Mouse (Mus musculus): Measurements from ENCODE around the gene Slc9b2.

The Slc9b2 gene

GRCm38 (mm10) chr3:135313727-135314126 is 6.2 kb downstream of the Slc9b2 start:
- DNase-seq, result no peak

DNA sequence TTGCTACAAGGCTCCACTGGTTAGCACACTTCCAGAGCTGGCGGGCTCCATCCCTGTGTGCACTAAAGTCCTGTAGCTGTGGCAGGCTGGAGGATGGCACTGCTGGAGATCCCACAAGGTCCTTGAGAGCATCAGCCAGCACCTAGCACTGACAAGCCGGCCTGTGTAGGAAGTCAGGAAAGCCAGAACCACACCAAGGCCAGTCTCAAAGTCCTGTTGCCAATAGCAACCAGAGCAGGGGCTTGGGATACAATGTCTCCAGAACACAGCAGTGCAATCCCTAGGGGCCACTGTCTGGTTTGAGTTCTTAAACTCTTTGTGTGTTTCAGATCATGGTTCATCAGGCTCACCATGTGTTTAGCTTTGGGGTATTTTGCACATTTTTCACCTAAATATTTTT is 7.3 kb downstream of the Slc9b2 start:
- no peak for DNase-seq

DNA sequence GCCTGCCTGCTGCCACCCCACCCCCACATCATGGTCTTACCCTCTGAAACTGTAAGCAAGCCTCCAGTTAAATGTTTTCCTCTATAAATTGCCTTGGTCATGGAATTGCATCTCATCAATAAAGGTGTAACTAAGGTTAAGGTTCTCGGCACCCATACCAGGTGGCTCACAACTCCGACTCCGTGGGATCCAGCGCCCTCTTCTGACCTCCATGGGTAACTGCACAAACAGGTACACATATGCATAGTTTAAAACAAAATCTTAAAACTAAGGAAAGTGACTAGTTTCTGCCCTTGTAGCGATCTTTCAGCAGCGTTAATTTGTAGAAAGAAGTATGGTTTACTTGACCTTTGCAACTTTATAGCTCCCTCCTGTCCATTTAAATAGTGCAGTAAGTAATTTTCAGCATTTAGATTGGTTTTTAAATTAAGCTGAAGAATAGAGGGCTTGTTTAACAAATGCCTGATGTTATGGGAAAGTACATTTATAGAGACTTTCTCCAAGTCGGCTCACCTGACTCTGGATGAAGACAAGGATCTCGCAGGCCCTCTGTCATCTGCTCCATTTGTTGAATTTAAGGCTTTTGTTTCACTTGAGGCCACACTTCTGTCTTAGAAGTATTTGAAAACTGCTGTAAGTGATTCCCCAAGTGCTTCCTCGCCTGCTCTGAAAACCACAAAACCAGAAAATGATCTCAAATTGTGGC is 8.4 kb downstream of the Slc9b2 start:
- DNase-seq, result no peak

DNA sequence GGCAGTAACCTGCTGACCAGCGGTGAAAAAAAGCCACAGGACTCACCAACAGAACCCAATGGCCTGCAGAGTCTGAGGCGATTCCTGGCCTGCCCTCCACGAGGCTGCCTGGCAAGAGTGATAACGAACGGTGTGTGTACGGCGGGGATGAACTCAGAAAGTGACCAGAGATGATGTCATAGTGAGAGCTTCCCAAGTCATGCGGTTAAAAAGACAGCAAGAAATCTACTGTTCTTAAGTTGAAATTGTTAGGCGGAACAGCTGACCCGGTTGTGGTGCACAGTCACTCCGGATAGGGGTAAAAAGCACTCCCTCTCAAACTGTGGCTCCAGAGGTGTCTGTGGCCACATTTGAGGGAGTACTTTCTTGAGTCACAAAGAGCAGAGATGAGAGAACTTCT is 10.8 kb downstream of the Slc9b2 start:
- DNase-seq, result no peak

GRCm38 (mm10) chr3:135324354-135324753 is 16.9 kb downstream of the Slc9b2 start:
- DNase-seq, result no peak

- DNase-seq, result no peak
Measured at GRCm38 (mm10) chr3:135327176-135327575, 19.7 kb downstream of the Slc9b2 start.

- DNase-seq, result no peak
Measured at GRCm38 (mm10) chr3:135327601-135328000, 20.1 kb downstream of the Slc9b2 start.

DNA sequence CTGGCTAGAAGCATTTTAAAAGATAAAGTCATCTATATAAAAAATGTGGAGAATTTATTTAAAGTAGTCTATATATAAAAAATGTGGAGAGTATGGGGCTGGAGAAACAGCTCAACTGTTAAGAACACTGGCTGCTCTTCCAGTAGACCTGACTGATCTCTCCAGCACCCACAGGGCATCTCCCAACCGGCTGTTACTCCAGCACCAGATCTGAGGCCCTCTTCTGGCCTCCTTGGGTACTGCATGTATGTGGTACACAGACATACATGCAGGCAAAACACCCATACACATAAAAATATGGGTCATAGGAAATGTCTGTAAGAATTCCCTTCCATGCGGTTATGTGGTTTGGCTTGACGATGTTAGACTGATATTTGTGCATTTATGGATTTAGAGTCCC is 21.1 kb downstream of the Slc9b2 start:
- peak; percentile 20 to 26 for DNase-seq

DNA sequence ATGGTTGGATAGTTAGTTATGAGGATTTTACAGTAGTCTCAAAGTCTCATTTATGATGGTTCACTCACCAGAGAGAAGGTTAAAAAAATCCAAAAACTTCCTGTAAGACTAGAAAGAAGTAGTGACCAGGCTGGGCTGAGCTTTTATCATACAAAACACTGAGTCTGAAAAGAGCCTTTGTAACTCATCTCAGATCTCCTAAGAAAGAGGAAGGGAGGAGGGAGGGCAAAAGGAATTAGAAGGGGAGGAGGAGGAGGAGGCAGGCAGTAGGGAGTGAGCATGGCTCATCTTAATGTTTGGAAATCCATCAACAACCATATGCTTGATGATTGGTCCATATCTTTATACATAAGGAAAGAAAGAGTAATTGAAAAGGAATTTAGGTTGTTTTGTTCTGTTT is 25.2 kb downstream of the Slc9b2 start:
- DNase-seq, result no peak

- no peak for DNase-seq
Measured at GRCm38 (mm10) chr3:135333763-135334162, 26.3 kb downstream of the Slc9b2 start.

DNA sequence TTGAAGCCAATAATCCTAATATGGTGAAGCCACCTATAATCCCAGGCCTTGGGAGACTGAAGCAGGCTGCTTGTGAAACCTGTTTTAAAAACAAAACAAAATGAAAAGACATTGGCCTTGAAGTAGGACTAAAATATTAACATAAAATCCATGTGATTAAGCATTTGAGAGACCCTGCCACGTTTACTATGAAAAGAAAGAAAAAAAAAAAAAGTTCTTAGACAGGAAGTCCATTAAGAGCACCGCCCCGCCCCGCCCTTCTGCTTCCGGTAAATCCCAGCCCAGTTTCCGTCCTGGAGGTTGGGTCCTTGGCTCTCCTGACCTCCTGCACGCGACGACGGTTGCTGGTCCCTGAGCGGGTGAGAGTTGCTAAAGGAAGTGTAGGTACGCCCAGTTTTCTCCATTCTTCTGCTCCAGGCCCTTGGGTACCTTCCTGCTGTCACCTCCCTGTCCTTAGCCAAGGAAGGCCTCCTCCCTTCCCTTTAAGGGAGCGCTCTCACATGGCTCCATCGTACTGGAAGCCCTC is 40.3 kb downstream of the Slc9b2 start, which contains the start of gene Slc9b1:
TSS of gene Slc9b1 (plus strand) at position 291 of the 526 bp plus-strand sequence.
- no peak for DNase-seq

GRCm38 (mm10) chr3:135349022-135349421 is 41.5 kb downstream of the Slc9b2 start:
- DNase-seq, result no peak

DNA sequence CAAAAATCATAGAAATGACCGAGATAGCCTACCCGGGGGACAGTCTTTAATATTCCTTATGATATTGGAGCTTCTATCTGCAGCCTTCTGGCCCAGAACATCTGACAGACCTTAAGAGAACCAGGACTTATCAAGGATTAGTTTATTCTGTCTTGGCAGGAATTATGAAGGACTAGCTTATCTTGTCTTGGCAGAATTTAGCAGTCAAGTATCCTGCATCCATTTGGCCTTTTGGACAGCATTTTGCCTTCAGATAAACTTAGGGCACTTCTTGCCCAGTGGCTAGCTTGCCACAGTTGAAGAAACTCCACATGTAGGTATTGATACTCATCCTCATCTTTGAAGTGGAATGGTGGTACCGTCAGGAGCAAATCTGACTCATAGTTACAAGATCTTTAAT is 44.4 kb downstream of the Slc9b2 start:
- DNase-seq, result no peak

- no peak for DNase-seq
Measured at GRCm38 (mm10) chr3:135357394-135357793, 49.9 kb downstream of the Slc9b2 start.

DNA sequence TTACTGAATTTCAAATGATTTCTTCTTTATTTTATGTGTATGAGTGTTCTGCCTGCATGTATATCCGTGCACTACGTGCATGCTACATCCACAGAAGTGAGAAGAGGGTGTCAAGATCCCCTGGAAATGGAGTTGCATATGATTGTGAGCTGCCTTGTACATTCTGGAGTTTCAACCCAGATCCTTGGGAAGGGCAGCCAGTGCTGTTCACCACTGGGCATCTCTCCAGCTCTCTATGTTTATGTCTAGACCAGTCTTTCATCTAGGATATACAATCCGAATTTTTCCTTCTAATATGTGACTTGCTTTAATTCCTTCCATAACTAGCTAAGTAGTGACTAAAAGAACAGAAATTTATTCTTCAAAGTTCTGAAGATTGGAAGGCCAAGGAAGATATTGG is 68.3 kb downstream of the Slc9b2 start:
- DNase-seq, result no peak

DNA sequence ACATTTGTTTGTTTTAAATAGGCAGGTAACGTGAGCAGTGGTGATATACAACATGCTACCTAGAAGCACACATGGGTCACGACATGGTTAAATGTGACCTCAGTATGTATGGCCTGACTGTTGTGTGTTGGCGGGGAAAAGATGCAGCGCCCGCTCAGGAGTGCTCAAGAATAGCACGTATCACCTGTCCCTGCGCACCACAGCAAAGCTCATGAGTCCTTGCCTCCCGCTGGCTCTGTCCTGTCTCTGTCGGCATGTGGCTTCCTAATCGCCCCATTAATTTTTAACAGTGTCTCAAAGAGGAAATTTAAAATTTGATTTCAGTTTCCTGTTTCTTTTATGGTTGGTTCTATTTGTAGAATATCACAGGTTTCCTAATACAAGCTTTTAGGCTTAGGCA is 69.9 kb downstream of the Slc9b2 start:
- no peak for DNase-seq

GRCm38 (mm10) chr3:135379868-135380267 is 72.4 kb downstream of the Slc9b2 start:
- DNase-seq, result no peak

- DNase-seq, result no peak
Measured at GRCm38 (mm10) chr3:135393186-135393585, 85.7 kb downstream of the Slc9b2 start.

Data from cerebellum, postnatal 36 days (tissue).